Mouse (Mus musculus): Measurements from ENCODE around the gene Jup. TPM values are rescaled to one million over a fixed set of nuclear protein-coding genes. Genes with fewer than 3 reads are reported as not detected.
"Not testable (repeated sequence)": the region's sequence is repeated elsewhere in the genome, so short reads cannot be mapped to it uniquely, and the experiment has no call there.

Jup gene
- polyA plus RNA-seq, 1 experiment from 2014 or later: 44.1 TPM

GRCm38 (mm10) chr11:100355151-100355951 lies 42.2 kb downstream of the Jup start:
- Histone ChIP-seq H3K27ac (no peak overlapping the region), H3K9me3 (no peaks in the 10 kb centered on the region), H3K4me2 (peak overlapping the region; percentile 99), H3K9ac (replicated peaks) (peak overlapping the region; percentile 50), H3K4me3 (replicated peaks) (peak overlapping the region; percentile 51), H3K27me3 (peaks cover 85% of the 10 kb centered on the region), H3K36me3 (no peaks in the 10 kb centered on the region), H3K4me1 (replicated peaks) (peaks cover 21% of the 10 kb centered on the region)
- WGBS: 1% methylated on average over 54 of the region's 54 CpGs
- ATAC-seq (ENCODE audit: insufficient number of reproducible peaks, insufficient read depth, low FRiP score, low TSS enrichment, low read depth): no peak

DNA sequence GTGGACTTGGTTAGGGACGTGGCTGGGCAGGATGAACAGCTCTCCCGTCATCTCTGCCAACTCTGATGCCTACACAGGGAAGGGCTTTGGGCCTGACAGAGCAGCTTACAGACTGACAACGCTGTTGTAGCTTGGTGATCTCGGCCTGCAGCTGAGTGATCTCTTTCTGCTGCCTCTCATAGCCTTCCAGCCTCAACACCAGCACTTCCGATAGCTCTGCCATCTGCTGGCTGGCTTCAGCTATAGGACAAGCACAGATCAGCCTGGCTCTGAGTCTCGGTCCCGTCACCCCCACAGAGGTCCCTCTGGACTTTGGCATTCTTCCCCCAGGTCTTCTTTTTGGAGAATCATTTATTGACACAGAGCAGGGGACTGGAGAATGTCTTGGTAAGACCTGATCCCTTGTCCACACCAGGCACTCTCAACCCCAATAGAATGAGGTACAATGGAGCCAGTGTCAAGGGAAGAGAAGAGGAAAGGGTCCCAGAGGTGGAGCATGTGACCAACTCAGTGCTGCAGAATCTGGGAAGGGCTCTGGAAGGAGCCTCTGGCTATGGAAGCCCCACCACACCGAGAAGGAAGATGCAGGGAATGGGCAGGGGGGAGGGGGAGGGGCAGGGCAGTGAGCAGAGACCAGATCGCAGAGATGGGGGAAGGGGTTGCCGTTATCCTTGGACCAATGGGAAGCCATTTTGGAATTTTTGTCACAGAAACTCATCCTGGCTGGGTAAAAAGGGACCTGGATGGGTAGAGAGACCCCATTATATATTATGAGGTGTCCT lies 45.3 kb downstream of the Jup start:
- H3K4me3 ChIP-seq (replicated peaks): no peak overlapping the region
- peaks cover 21% of the 10 kb centered on the region for H3K4me1 ChIP-seq (replicated peaks)
- H3K27ac ChIP-seq: no peak overlapping the region
- no peaks in the 10 kb centered on the region for H3K36me3 ChIP-seq
- no peaks in the 10 kb centered on the region for H3K9me3 ChIP-seq
- no peak overlapping the region for H3K9ac ChIP-seq (replicated peaks)
- peaks cover 66% of the 10 kb centered on the region for H3K27me3 ChIP-seq
- WGBS: 27% methylated on average over 10 of the region's 10 CpGs
- ATAC-seq (ENCODE audit: insufficient number of reproducible peaks, insufficient read depth, low FRiP score, low TSS enrichment, low read depth): no peak
- H3K4me2 ChIP-seq: no peak overlapping the region

- H3K4me3 ChIP-seq (replicated peaks): no peak overlapping the region
- no peaks in the 10 kb centered on the region for H3K4me1 ChIP-seq (replicated peaks)
- H3K36me3 ChIP-seq: no peaks in the 10 kb centered on the region
- peaks cover 8% of the 10 kb centered on the region for H3K27me3 ChIP-seq
- ATAC-seq (ENCODE audit: insufficient number of reproducible peaks, insufficient read depth, low FRiP score, low TSS enrichment, low read depth): no peak
- no peak overlapping the region for H3K27ac ChIP-seq
- whole genome bisulfite sequencing: 93% methylated on average over 10 of the region's 10 CpGs
- no peak overlapping the region for H3K4me2 ChIP-seq
- H3K9ac ChIP-seq (replicated peaks): no peak overlapping the region
- H3K9me3 ChIP-seq: no peaks in the 10 kb centered on the region
Observed at GRCm38 (mm10) chr11:100344269-100344668, 53.3 kb downstream of the Jup start.

DNA sequence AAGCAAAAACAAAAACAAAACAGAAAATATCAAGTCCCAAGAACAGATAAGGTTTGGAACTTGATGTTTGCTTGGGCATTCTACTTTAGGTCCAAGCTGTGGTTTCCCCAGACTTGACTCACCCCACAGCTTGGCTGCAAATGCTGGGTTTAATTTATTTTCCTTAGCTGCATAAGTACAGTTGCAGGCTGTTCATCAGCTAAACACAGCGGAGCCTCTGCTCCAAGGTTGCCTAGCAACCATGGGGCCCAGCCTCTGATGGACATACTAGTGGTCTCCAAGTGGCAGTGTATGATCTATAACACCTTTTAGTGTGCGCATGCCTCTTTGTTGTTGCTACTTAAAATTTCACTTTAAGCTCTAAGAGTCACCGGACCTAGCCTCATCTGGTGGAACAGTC lies 61.8 kb downstream of the Jup start:
- Histone ChIP-seq H3K9me3 (no peaks in the 10 kb centered on the region), H3K27ac (no peak overlapping the region), H3K27me3 (no peaks in the 10 kb centered on the region; the same call in 1 of the 2 replicates), H3K36me3 (no peaks in the 10 kb centered on the region), H3K4me1 (replicated peaks) (peaks cover 4% of the 10 kb centered on the region), H3K4me3 (replicated peaks) (no peak overlapping the region), H3K4me2 (no peak overlapping the region), H3K9ac (replicated peaks) (no peak overlapping the region)
- WGBS: 62% methylated on average over 3 of the region's 3 CpGs
- no peak for ATAC-seq (ENCODE audit: insufficient number of reproducible peaks, insufficient read depth, low FRiP score, low TSS enrichment, low read depth)

DNA sequence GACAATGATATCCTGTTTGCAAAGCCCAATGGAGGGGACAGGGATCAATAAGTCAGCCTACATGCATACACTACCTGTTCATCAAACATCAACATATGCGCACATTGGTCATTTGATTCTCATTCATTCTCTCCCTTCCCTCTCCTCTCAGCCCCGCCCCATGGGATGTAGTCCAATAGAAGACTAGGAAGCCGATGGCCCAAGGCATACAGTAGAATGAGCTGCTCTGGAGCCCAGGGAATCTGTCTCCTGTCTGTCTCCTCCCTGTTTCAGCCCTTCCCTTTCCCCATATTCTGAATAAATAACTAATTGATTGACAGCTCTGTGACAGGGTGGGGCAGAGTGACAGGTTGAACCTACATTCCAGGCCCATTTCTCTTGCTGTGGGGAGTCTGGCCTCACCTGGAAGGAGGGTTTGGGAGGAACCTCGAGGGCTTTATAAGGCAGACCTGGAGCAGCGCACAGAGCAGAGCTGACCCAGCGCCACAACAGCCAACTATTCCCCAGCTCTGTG lies 63.6 kb downstream of the Jup start, which contains the start of gene Gast:
Gene Gast (plus strand): TSS at position 464 of the 514 bp plus-strand sequence.
- no peak within 1 kb of the TSS for H3K9ac ChIP-seq (replicated peaks)
- ATAC-seq (ENCODE audit: insufficient number of reproducible peaks, insufficient read depth, low FRiP score, low TSS enrichment, low read depth): no peak
- H3K27ac ChIP-seq: no peak within 1 kb of the TSS
- peaks cover 4% of the 10 kb centered on the region for H3K4me1 ChIP-seq (replicated peaks)
- H3K9me3 ChIP-seq: no peaks in the 10 kb centered on the region
- H3K27me3 ChIP-seq: peaks cover 7% of the 10 kb centered on the region; the same call in 1 of the 2 replicates
- no peaks in the 10 kb centered on the region for H3K36me3 ChIP-seq
- H3K4me3 ChIP-seq (replicated peaks): no peak within 1 kb of the TSS
- WGBS: 91% methylated on average over 6 of the region's 6 CpGs
- H3K4me2 ChIP-seq: no peak within 1 kb of the TSS

DNA sequence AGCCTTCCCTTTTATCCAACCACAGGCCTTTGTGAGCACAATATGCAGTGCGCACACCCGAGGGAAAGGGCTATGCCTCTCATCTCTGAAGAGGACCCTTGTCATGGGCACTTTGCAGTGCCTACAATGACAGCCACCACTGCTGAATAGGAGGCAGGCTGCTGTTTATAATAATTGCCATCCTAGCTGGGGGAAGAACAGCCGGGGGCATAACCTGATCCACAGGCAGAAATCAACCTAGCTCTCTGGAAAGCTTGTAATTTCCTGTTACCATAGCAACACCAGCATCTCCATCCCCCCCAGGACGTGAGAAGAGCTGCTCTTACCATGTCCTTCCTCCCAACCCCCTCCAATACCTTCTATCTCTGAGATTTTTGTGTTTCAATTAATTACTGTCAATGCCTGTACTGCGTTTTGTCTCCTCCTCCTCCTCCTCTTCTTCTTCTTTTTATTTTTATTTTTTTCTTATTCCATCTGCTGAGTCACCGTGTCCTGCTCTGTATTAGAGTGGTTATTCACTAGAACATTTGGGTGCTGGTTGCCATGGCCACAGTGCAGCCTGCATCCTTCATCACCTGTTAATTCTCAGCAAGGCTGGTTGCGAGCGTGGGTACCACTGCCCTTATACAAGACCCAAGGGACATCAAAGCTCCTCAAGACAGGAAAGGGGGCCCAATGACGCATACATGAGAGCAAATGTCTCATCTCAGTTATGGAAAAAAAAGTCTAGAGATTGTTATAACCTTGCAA lies 64.6 kb downstream of the Jup start:
- Histone ChIP-seq H3K4me3 (replicated peaks) (no peak overlapping the region), H3K36me3 (no peaks in the 10 kb centered on the region), H3K4me2 (no peak overlapping the region), H3K27me3 (0 out of 2 replicates have a peak, but pooled peaks cover 7% of the 10 kb centered on the region), H3K9me3 (no peaks in the 10 kb centered on the region), H3K27ac (no peak overlapping the region), H3K9ac (replicated peaks) (no peak overlapping the region), H3K4me1 (replicated peaks) (peaks cover 4% of the 10 kb centered on the region)
- no peak for ATAC-seq (ENCODE audit: insufficient number of reproducible peaks, insufficient read depth, low FRiP score, low TSS enrichment, low read depth)
- WGBS: 59% methylated on average over 9 of the region's 9 CpGs

DNA sequence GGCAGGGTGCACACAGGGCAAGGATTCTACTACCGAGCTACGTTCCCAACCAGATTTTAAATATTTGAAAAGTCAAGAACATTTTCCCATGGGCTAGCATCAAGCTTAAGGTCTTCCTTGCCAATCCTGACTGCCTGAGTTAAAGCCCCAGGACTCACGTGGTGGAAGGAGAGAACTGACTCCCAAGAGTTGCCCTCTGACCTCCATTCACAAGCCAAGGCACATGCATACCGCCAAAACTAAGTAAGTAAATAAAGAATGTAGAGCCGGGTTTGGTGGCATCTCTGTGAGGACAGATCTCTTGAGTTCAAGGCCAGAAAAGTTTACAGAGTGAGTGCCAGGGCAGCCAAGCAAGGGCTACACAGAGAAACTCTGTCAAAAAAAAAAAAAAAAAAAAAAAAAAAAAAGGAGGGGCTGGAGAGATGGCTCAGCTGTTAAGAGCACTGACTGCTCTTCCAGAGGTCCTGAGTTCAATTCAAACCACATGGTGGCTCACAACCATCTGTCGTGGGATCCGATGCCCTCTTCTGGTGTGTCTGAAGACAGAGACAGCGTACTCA lies 66.7 kb downstream of the Jup start:
- not testable (repeated sequence) for H3K27me3 ChIP-seq; H3K27ac ChIP-seq; H3K36me3 ChIP-seq; H3K4me1 ChIP-seq (replicated peaks); H3K4me3 ChIP-seq (replicated peaks); H3K4me2 ChIP-seq; ATAC-seq (ENCODE audit: insufficient number of reproducible peaks, insufficient read depth, low FRiP score, low TSS enrichment, low read depth); H3K9ac ChIP-seq (replicated peaks); H3K9me3 ChIP-seq
- 61% methylated on average over 8 of the region's 8 CpGs for WGBS

DNA sequence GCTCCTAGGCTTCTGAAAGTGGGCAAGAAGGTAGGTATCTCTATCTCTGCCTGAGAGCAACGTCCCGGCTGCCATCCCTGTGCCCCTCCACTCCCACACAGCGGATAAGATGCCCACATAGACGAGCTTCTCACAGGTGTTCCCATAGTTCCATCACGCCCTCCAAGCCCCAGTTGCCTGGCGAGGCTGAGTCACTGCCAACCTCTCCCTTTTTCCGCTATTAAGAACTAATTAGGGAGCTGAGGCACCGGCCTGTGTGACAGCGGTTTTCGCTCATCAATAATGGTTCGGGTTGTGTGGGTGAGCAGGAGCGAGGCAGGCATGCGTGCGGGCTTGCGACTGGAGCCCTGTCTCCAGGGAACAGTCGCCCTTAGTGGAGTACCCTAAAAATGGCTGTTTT lies 67.3 kb downstream of the Jup start:
- Histone ChIP-seq H3K4me2 (no peak overlapping the region), H3K27ac (no peak overlapping the region), H3K36me3 (no peaks in the 10 kb centered on the region), H3K9me3 (no peaks in the 10 kb centered on the region), H3K4me3 (replicated peaks) (no peak overlapping the region), H3K9ac (replicated peaks) (no peak overlapping the region), H3K4me1 (replicated peaks) (peaks cover 4% of the 10 kb centered on the region), H3K27me3 (0 out of 2 replicates have a peak, but pooled peaks cover 7% of the 10 kb centered on the region)
- WGBS: 61% methylated on average over 16 of the region's 16 CpGs
- ATAC-seq (ENCODE audit: insufficient number of reproducible peaks, insufficient read depth, low FRiP score, low TSS enrichment, low read depth): no peak

DNA sequence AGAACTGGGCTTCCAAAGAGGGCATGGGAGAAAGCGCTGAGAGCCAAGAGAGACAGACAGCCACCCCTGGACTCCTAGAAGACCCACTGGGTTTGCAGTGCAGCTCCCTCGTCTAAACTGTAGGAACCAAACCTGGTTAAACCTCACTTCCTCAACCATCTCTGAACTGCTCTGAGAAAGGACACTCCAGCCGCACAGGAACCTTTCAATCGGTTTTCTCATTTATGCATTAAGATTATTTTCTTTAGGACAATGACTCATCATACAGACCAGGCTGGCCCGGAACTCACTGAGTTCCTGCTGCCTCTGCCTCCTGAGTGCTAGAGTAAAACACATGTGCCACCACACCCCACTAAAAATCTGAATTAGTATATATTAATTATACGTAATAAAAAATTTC lies 69.8 kb downstream of the Jup start:
- 84% methylated on average over 6 of the region's 6 CpGs for WGBS
- Histone ChIP-seq H3K36me3 (peaks cover under 1% of the 10 kb centered on the region; the same call in 1 of the 2 replicates), H3K4me1 (replicated peaks) (peaks cover 2% of the 10 kb centered on the region), H3K4me2 (no peak overlapping the region), H3K27ac (no peak overlapping the region), H3K9ac (replicated peaks) (no peak overlapping the region), H3K27me3 (0 out of 2 replicates have a peak, but pooled peaks cover 7% of the 10 kb centered on the region), H3K4me3 (replicated peaks) (no peak overlapping the region), H3K9me3 (no peaks in the 10 kb centered on the region)
- no peak for ATAC-seq (ENCODE audit: insufficient number of reproducible peaks, insufficient read depth, low FRiP score, low TSS enrichment, low read depth)

- no peak for ATAC-seq (ENCODE audit: insufficient number of reproducible peaks, insufficient read depth, low FRiP score, low TSS enrichment, low read depth)
- Histone ChIP-seq H3K4me1 (replicated peaks) (no peaks in the 10 kb centered on the region), H3K4me3 (replicated peaks) (no peak overlapping the region), H3K9me3 (no peaks in the 10 kb centered on the region), H3K27ac (no peak overlapping the region), H3K27me3 (0 out of 2 replicates have a peak, but pooled peaks cover 7% of the 10 kb centered on the region), H3K36me3 (peaks cover 5% of the 10 kb centered on the region), H3K4me2 (no peak overlapping the region), H3K9ac (replicated peaks) (no peak overlapping the region)
- WGBS: 86% methylated on average over 11 of the region's 11 CpGs
Observed at GRCm38 (mm10) chr11:100327316-100327715, 70.2 kb downstream of the Jup start.
